Mouse (Mus musculus): ENCODE measurements around the gene Klb.
"Not testable (repeated sequence)": the region's sequence is repeated elsewhere in the genome, so short reads cannot be mapped to it uniquely, and the experiment has no call there.

Klb gene

GRCm38 (mm10) chr5:65348168-65348567 lies at the start of gene Klb:
Klb (plus strand) TSS chr5:65348314.
- no peak for DNase-seq (ENCODE audit: low read depth, low spot score)

- DNase-seq (ENCODE audit: low read depth, low spot score), result not testable (repeated sequence)
Observed at GRCm38 (mm10) chr5:65299623-65300022, 48.5 kb upstream of the Klb start.

GRCm38 (mm10) chr5:65300121-65300520 lies 48.0 kb upstream of the Klb start:
- no peak for DNase-seq (ENCODE audit: low read depth, low spot score)

- DNase-seq (ENCODE audit: low read depth, low spot score), result no peak
Observed at GRCm38 (mm10) chr5:65305516-65305915, 42.6 kb upstream of the Klb start.

- DNase-seq (ENCODE audit: low read depth, low spot score), result no peak
Observed at GRCm38 (mm10) chr5:65308208-65308607, 39.9 kb upstream of the Klb start.

GRCm38 (mm10) chr5:65308866-65309265 lies 39.2 kb upstream of the Klb start:
- no peak for DNase-seq (ENCODE audit: low read depth, low spot score)

- DNase-seq (ENCODE audit: low read depth, low spot score), result no peak
Observed at GRCm38 (mm10) chr5:65319176-65319575, 28.9 kb upstream of the Klb start.

GRCm38 (mm10) chr5:65322165-65322564 lies 25.9 kb upstream of the Klb start:
- no peak for DNase-seq (ENCODE audit: low read depth, low spot score)

GRCm38 (mm10) chr5:65324271-65324670 lies 23.8 kb upstream of the Klb start:
- DNase-seq (ENCODE audit: low read depth, low spot score), result no peak

- DNase-seq (ENCODE audit: low read depth, low spot score), result no peak
Observed at GRCm38 (mm10) chr5:65324758-65325355, 23.3 kb upstream of the Klb start.

- no peak for DNase-seq (ENCODE audit: low read depth, low spot score)
Observed at GRCm38 (mm10) chr5:65326212-65326611, 21.9 kb upstream of the Klb start.

- DNase-seq (ENCODE audit: low read depth, low spot score), result no peak
Observed at GRCm38 (mm10) chr5:65329971-65330370, 18.1 kb upstream of the Klb start.

- DNase-seq (ENCODE audit: low read depth, low spot score), result no peak
Observed at GRCm38 (mm10) chr5:65334788-65335187, 13.3 kb upstream of the Klb start.

GRCm38 (mm10) chr5:65335298-65336074 lies 12.6 kb upstream of the Klb start, which contains the start of gene Rfc1:
Rfc1 (minus strand) TSS chr5:65335670.
- peak; percentile 74 for DNase-seq (ENCODE audit: low read depth, low spot score)

GRCm38 (mm10) chr5:65336075-65336355 lies 12.1 kb upstream of the Klb start:
- DNase-seq (ENCODE audit: low read depth, low spot score), result no peak

GRCm38 (mm10) chr5:65338394-65338793 lies 9.7 kb upstream of the Klb start:
- no peak for DNase-seq (ENCODE audit: low read depth, low spot score)

GRCm38 (mm10) chr5:65340167-65340566 lies 7.9 kb upstream of the Klb start:
- no peak for DNase-seq (ENCODE audit: low read depth, low spot score)

- no peak for DNase-seq (ENCODE audit: low read depth, low spot score)
Observed at GRCm38 (mm10) chr5:65350508-65350907, 2.4 kb downstream of the Klb start.

- DNase-seq (ENCODE audit: low read depth, low spot score), result no peak
Observed at GRCm38 (mm10) chr5:65354097-65354496, 6.0 kb downstream of the Klb start.

GRCm38 (mm10) chr5:65354985-65355384 lies 6.9 kb downstream of the Klb start:
- DNase-seq (ENCODE audit: low read depth, low spot score), result no peak

GRCm38 (mm10) chr5:65356851-65357250 lies 8.7 kb downstream of the Klb start:
- DNase-seq (ENCODE audit: low read depth, low spot score), result no peak

GRCm38 (mm10) chr5:65357771-65358170 lies 9.7 kb downstream of the Klb start:
- no peak for DNase-seq (ENCODE audit: low read depth, low spot score)

- no peak for DNase-seq (ENCODE audit: low read depth, low spot score)
Observed at GRCm38 (mm10) chr5:65367837-65368236, 19.7 kb downstream of the Klb start.

Measured in retina, adult 2 months (tissue).